Mouse (Mus musculus) heart, adult 2 months (tissue): ENCODE measurements around the gene Tmem222.

Experiments
- CTCF ChIP-seq: fragments of 200-600 bp; IDR thresholded peaks from 2 replicates; pipeline ENCODE4 v1.8.1; 2022; ENCODE audit warnings: antibody characterized with exemption, mild to moderate bottlenecking, moderate library complexity
- EP300 ChIP-seq: fragments of 200-500 bp; IDR thresholded peaks from 2 replicates; pipeline ENCODE4 v1.6.1; 2011; ENCODE audit warnings: low read depth, low read length, control low read depth; ENCODE audit not compliant: insufficient read depth
- POLR2A ChIP-seq: fragments of 200-500 bp; IDR thresholded peaks from 2 replicates; pipeline ENCODE4 v1.6.1; 2011; ENCODE audit warnings: mild to moderate bottlenecking, low read depth, low read length, control low read depth; ENCODE audit not compliant: insufficient read depth

DNA sequence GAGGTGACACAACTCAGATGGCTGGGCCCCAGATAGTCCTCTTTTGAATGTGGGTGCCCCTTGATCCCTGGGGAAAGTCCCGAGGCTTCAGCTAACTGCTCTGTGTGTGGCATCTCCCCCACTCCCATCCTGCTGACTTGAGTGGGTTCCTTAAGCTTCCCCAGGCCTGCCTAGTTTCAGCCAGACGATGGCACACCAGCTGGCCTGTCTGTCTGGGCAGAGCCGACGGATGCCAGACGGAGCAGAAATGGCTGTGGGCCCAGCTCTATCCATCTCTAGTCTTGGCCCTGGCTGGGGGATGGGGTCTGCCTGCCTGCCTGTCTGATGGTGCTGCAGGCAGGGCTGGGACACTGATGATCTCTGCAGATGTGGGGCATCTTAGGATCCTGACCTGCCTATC lies 22.1 kb upstream of the Tmem222 start:
- TF ChIP-seq EP300 (no peak), CTCF (no peak), POLR2A (no peak)
